Mouse (Mus musculus) thymus, postnatal 10 days (tissue): ENCODE measurements at regions not wholly inside any gene's neighbourhood (a gene's known extent, or its start where the extent isn't known, plus 50 kb on each side); places are given as distances from the start of the nearest gene placed in this dataset.

Experiments
- DNase-seq, 2 experiments: peaks; one replicate each; pipeline ENCODE4 v3.0.0; 2021; ENCODE audit warnings: low spot score in 2 of 2

DNA sequence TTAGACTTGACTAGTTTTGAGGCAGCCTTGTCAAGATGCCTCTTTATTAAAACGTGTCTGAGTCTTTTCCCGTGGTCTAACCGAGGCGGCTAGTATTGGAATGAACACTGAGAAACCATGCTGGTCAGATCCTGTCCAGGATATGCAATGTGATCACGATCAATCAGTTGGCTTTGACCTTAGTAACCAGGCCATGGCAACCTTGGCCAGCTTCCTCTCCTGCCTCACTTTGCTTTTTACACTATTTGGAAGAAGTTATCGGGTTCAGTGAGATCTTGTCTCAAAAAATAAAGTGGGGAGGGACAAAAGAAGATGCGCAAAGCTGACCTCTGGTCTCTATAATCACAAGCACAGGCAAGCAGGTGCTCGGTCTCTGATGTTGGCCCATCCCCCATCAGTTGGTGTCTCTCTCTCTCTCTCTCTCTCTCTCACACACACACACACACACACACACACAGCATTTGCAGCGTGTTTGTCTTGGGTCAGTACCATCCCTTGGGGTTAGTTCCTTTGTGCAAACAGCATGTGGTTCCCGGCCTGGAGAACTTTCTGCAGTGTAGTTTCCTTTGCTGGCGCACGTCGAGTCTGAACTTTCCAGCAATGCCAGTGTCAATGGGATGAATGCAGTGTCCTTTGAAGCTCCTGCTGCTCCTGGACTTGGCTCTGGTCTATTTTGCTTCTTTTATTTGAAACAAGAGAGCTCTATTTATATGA is 117.6 kb upstream of the Spdye4c start:
- no peak for DNase-seq

DNA sequence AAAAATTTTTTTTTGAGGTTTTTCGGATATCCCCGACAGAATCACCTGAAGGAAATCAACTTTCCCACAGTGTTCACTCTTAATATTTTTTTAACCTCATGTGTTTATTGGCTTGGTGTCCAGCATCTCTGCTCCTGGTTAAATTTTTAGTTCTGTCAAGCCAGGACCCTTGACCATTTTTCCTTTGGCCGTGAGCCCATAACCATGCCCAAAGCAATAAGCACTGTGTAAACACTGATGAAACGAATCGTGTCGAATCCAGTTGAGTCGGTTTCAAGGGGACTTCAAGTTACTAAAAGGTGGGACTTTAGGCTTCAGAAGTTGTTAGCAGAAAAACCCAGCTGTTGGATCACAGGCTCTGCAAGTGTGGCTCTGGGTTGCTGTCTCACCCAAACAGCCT is 117.0 kb upstream of the Spdye4c start:
- DNase-seq, result no peak

DNA sequence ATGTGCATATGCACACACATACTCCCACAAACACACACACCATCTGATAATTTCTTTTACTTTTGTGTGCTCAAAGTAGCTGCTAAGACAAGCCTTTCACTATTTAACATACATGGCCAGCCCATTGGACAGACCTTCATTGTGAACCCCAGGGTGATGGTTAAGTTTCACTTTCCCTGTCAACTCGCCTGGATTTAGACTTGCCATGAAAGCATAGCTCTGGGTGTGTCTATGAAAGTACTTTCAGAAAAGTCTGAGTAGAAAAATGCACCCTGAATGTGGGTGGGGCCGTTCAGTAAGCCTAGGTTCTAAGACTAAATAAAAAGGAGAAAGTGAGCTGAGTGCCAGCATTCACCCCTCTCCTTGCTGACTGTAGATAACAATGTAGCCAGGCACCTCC is 113.8 kb upstream of the Spdye4c start:
- DNase-seq, result no peak

DNA sequence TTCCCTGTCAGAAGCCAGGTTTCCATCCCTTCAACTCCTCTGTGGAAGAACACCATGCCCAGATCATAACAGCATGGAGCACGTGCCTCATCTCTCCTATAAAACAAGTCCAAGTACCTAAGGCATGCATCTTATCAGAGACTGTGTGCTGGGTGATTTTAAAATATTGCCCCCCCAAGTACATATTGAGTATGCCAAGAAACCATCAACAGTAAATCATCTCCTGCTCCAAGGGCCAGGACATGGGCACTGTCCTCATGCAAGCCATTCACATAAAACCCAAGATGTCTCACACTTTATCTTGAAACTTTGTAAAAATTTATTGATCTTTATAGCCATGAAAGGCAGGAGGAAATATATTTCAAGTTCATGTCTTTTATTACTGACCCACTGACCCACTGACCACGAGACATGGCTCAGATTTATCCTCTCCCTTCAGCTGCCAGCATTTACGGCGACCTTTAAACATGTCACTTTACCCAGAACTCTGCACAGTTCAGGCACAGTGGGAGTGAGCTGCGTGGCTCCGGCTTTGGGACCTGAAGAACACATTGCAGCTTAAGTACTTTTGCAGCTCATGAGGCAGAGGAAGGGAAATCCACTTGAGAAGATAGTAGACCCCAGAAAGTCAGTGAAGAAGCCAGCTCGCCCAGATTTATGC is 99.7 kb upstream of the Spdye4c start:
- no peak for DNase-seq

DNA sequence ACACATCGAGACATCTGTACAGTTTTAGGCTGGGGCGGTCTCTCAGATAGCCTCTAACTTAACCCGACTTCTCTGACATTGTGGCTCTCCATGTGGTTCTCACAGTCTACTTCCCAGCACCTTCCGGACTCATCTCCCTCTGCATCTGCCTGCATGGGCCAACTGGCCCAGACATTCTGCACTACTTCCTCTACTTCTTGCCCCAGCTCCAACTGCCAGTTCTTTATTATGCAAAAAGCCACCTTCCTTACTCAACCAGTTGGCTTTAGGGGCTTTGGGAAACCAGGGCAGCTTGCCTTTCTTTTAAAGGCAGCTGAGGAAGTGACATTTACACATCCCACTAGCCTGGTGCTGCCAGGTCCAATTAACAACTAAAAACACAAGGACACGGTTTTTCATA is 97.1 kb upstream of the Spdye4c start:
- DNase-seq, result no peak

DNA sequence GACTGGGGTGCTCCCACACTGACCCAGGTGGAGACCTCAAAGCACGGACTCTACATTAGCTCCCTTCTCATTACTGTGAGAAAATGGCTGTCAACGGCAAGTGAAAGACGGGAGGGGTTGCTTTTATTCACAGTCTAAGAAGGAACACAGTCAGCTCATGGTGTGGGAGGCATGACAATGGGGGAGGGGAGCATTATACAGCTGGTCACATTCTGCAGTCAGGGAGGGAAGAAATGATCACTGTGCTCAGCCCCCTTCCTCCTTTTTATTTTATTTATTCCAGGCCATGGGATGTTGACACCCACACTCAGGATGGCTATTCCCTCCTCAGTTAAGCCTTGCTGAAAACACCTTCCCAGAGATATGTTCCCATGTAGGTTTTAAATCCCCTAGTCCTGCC is 93.1 kb upstream of the Spdye4c start:
- DNase-seq, result no peak

DNA sequence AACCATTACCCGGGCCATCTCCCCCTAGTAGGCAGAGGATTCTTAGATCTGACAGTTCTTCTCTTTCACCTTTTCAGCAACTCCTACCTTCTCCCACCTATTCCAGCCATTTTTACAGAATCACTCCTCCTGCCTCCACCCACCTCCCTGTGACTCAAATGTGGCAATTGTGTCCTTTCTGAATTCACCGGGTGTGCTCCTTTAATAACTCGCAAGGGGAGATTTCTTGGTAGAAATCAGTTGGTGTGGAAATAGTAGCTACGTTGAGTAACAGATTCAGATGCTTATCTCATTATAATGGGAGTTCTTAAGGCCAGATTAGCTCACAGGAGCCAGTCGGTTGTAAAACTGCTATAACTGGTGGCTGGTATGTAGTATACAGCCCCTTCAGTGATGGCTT is 92.4 kb upstream of the Spdye4c start:
- DNase-seq, result no peak

DNA sequence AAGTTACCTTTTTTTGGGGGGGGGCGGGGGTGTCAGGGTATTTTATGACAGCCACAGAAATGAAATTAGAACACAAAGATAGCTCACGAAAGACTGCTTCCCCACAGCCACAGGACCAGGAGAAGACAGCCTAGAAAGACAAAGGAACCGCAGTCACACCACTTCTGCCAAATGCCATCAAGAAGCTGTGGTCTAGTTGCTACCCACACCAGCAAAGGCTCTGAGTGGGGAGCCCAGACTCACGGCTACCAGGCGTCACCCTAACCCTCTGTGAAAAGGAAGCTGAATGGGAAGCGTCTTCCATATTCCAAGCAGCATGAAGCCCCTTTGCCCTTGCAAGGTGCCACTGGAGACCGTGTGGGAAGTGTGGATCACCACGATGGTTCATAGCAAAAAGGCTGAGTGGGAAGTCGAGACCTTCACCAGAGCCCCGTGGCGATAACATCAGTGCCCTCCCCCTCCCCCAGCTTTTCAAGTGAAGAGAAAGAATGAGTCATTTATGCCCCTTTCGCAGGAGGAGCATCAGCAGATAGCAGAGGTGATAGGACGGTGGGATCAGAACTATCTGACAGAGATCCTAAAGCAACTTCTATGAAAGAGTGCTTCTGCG is 91.3 kb upstream of the Spdye4c start:
- no peak for DNase-seq

DNA sequence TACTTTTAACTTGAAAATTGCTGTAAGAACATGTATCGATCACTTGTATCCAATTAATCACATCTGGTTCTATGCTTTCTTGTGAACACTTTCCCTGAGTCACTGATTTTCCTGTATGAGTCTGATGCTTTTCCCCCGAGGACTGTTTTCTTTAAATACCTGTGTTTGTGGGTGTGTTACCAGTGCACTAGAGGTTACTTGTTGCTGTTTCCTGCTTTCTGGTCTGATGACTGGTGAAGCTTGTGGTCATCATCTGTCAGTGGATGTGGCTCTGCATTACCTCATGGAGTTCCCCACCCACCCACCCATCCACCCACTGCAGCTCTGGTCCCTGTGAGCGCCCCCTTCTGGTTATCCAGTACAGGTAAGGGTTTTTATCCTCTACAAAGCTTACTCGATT is 88.3 kb upstream of the Spdye4c start:
- no peak for DNase-seq

DNA sequence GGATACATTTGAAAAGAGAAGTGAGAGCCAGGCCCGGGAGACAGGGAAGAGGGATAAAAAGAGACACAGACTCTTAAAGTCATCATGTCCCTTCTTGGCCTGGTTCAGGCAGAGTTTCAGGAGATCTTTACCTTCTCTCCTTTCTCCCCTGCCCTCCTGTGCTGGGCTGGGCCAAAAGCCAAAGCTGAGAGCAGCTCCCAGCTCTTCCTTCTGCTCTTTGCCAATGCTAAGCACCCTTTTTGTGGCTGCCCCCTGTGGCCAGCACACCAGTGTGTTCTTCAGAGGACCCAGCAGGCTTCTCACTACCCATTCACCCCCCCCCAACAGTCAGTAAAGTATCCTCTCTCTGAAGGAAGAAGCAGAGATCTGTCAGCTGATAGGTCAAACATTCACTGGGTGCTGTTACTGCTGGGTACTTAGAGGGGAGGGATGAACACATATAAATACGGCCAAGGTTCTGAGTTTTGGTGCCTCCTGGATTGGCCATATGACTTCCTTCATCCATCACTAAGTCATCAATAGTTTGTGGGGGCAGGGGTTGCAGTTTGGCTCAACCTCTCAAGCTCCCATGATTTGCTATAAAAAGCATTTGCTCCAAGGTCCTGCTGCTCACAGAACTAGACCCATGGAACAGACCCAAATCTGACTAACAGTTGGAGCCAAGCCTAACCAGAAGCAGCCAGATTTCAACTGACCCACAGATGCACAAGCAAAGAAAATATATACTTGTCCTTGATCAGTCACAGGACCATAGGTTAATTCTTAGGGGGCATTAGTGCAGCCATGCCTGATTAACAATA is 87.7 kb upstream of the Spdye4c start:
- no peak for DNase-seq

DNA sequence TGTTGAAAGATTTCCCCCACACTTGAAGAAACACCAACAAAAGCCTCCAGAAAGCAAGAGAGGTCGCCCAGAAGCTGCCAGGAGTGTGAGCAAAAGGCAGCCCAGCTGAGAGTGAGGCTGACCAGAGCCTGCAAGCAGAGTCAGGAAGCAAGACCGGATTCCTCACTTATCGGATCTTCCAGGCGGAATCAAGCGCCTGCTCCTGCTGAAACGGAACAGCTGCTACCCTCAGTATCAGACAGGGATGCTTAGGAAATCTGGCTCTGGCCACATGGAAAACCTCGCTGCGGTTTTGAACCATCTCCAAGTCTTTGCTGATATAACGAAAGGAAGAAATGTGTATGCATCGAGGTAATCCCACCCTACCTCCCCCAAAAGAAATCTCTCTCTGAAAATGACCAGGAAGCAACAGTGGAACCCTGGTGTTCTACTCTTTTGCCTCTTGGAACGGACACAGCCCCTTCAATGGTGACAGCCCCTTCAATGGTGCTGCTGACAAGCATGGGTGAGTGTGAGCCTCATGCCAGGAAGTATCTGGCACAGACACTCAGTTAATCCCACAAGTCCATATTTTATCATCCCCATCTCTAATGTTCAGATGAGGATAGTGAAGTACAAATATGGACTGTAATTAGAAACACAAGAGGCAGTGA is 83.3 kb upstream of the Spdye4c start:
- no peak for DNase-seq

DNA sequence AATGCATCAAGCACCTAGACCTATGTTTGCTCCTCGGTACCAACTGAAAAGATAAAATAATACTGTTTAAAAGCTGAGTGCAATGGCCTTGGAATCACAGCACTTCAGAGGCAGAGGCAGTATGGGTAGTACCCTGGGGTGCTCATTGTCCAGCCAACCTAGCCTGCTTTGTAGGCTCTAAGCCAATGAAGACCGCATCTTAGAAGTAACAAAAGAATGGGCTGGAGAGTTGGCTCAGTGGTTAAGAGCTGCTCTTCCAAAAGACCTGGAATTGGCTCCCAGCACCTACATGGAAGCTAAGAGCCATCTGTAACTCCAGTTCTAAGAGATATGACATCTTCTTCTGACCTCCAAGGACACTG is 82.8 kb upstream of the Spdye4c start:
- no peak for DNase-seq

DNA sequence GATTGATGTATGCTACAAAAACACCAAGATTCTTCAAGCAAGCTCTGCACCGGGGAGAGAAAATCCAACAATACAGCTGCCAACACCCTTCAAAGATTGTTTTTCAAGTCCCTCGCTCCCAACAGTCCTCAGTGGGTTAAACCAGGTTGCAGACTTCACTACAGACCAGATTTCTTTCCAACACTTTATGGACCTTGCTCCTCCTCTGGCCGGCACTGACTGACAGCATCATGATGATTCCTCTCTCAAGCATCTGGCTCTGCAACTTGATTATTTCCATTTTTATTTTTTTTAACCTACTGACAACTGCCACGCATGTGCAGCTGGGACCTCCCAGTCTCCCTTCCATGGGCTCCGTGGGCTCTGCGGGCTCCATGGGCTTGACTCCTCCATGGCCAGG is 79.7 kb upstream of the Spdye4c start:
- no peak for DNase-seq

DNA sequence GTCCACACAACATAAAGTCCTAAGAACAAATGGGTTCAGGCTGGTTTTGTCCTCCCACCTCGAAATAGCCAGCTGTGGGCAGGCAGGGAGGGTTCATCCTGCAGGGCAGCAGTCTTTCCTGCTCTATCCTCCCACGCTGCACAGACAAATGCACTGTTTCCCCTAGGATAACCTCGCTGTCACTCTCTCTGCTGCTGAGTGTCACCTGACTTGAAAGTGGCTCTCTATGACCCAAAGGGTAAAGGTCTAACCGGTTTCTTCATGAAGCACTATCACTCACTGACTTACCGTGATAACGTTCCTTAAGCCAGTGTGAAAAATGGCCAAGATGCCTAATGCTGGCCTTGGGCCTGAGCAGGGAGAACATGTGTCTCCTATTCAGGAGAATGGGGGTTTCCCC is 78.2 kb upstream of the Spdye4c start:
- no peak for DNase-seq

DNA sequence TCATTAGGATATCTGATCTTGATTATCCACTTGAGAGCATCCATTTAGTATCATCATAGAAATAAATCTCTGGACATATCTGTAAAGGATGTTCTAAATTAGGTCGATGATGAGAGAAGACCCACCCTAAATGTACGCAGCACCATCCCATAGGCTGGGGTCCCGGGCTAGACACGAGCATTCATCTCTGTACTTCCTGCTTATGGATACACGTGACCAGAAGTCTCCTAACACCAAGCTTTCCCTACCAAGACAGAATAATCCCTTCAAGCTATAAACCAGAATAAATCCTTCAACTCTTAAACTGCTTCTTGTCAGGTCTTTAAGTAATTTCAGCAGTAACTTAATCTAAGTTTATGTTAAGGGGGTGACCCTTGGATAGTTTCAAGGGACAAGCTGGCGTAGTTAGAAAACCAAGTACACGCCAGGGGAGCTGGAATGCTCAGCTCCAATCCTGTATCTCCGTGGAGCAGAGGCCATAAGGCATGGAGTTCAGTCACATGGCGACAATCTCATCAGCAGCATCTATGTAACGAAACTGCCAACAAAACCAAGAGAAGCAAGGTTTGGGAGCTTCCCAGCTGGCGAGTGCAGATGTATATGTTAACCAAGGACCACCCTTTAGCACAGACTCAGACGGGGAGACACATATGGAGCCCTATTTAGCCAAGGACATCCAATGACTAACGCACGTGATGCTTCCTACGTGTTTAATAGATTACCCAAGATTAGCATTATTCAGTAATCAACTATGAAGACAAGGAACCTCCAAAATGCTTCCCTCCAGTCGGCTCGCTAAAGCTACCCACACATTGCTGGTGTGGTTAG is 76.3 kb upstream of the Spdye4c start:
- DNase-seq, result no peak

DNA sequence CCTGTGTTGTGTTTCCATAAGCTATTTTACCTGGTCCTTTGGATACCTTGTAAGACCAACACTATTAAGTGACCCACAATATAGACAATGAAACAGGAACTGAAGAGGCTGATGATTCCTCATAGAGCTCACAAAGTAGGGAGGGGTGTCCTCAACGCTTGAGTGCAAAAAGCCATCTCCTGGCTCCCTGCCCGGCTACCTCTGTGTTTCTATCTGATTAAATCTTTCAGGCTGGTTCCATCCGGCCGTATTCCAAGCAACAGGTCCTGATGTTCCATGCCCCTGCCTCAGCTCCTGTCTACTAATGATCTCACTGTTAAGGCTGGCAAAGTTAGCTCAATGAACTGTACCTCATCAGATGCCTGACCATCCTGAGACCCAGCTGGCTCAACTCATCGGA is 75.3 kb upstream of the Spdye4c start:
- DNase-seq, result no peak

DNA sequence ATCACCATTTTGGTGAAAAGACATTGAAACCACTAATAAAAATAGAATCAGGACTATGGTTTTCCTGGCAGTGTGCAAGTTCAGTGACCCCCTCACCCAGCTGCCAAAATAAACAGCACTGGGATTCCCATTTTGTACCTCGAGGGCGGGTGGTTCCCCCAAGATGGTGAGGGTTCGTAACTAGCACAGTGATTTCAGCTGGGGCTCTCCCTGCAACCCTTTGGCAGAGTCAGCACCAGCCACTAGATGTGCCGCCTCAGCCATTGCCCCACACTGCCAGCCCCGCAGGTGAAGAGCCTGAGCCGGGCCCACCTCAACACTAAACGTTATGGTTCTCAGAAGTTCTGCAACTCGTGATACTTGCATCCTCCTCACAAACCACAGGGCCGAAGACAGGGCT is 74.3 kb upstream of the Spdye4c start:
- no peak for DNase-seq

DNA sequence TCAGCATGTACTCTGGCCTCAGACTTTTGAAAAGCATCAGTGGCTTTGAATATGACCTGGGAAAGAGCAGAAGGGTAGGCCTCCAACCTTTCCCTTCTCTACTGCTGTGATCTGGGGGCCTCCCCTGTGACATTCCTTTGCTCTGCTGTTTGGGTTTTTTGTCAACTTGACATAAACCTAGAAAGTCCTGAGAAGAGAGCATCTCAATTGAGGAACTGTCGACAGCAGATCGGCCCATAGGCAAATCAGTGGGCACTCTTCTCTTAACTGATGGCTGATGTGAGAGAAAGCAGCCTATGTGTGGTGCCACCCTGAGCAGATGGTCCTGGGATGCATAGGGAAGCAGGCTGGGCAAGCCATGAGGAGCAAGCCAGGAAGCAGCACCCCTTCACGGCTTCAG is 72.9 kb upstream of the Spdye4c start:
- no peak for DNase-seq

DNA sequence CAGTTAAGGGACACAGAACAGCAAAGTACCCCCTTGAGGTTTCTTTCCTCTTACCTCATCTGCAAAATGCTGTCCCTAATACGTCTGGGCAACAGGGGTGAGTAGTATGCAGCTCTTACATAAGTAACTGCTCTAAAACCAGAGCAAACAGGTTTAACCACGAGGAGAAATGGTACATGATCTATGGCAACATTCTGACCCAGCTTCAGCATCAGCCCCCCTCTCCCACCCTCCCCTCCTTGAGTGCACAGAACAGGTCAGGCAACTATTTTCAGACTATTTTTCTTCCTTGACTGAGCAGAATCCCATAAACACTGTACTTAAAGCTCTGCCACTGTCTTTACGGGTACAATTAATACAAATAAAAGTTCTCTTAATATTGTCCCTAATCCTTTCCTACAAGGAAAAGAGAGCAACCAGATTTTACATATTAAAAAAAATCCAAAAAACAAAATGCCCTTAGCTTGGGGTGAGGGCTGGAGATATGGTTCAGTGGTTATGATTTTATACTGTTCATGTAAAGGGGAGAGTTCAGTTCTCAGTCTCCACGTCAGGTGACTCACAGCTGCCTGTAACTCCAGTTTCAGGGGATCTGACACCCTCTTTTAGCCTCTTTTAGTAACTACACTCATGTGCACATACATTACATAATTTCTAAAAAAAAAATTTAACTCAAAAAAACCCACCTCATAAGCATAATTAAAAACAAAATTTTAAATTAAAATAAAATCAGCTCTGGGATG is 69.1 kb upstream of the Spdye4c start:
- DNase-seq, result no peak

DNA sequence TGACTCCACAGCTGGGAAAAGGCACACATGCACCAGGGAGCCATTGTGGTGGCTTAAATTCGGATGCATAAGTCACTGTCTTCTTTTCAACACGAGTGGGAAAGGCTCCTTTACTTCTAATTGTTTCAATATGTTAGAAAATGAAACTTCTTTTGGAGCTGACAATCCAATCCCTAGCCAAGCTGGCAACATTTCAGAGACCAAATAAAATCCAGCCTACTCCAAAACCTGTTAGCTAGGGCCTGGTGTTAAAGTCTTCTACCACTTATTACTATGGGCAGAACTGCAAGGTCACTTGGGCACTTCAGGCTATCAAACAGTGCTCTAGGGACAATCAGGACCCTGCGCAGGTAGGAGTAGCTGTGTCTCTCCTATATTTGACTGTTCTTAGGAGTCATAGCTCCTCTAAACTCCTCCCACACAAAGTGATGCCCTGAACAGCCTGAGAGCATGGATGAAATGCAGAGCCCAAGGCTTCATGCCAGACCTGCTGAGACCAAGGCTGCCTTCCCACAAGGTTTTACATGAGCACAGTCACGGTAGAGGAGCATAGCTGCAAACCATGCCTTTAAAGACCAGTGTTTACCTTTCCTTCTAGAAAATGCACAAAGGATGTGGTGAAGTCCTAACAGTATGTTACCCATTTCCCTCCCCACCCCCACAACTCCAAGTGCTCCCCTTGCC is 67.4 kb upstream of the Spdye4c start:
- no peak for DNase-seq
